Mouse (Mus musculus): ENCODE measurements around the gene Polr3b. TPM values are rescaled to one million over a fixed set of nuclear protein-coding genes. Genes with fewer than 3 reads are reported as not detected.

Polr3b gene
- 10 to 100 TPM; 17.6 to 18.0 TPM for total RNA-seq (2021)

DNA sequence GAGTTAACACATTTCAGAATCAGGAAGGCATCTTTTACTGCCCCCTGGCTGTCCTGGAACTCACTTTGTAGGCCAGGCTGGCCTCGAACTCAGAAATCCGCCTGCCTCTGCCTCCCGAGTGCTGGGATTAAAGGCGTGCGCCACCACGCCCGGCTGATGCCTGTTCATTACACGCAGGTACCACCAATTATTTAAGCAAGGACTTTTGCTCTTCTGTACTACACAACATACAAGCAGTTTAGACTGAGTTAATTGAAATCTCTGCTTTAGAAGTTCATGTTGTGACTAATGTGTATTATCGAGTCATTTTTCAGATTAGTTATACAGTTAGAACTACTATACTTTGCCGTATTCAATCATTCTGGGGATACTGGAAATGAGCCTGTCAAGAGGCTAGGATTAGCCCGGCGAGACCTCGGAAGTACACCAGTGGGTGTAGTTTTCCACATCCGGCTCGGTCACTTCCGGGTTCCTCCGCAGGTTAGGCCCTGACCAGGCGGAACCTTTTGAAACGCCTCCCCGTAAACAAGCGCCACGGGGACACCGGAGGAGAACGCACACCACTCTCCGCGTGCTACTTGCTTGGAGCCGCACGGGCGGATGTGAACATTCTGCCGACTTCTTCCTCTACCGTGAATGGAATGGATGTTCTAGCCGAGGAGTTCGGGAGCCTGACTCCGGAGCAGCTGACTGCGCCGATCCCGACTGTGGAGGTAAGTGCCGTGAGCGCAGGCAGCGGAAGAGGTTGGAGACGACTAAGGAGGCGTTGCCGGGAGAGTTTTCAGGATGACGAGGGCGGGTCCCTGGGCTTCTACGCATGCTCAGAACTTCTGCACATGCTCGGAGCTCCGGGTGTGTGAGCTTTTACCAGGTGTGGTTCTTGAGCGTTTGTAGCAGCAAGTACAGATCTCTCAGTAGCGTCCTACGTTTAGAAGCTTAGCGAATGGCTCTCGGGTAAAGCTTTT is at the start of gene Polr3b:
TSS of gene Polr3b (plus strand) at position 467 of the 965 bp plus-strand sequence.
- intact Hi-C loops (cut with DNase I) = no loop called here
- DNase-seq = peak; percentile 93

DNA sequence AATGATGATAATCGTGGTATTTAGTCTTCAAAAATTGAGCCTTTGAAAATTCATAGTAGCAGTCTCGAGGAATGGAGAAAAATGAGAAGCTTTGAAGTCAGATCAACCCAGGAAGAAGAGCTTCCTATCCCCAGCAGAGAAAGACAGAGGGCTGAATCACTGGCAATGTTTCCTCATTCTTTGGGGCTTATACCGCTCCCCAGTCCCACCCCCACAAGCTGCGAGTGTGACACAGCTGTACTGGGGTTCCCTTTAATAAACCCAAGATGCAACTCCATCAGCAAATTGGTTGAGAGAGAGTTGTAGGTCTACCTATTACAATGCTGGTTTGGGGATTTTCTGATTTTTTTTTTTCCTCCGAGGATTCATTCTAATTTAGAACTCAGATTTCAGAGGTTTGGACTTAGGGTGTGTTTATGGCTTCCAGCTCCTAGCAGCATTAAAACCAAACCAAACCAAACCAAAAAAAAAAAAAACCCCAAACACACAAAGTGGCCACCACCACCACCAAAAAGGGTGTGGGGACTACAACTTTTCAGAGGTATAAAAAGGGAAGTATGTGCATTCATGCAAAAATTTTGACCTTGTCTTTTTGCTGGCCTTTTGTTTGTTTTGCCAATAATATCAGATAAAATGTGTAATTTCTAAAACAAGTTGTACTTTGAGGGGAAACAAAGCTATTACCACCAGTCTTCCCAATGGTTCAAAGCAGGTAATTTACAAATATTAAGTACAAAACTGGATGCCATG is 48.2 kb upstream of the Polr3b start:
- DNase-seq = no peak
- intact Hi-C loops (cut with DNase I) = no loop called here

DNA sequence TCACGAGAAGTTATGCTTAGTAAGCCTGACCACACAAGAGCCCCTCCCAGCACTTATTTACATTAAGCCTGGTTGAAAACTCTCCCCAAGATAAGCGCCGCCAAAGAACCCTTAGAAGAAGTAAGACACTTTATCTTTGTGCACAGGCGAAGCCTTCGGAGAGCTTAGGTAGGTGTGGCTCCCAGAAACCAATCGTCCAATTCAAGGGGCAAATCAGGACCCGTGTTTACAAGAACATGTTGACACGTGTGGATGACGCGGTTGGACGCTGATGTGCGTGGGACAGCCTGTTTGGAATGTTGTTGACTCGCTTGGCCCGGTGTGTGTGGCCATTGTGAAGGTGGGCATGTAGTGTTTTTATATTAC is 46.1 kb upstream of the Polr3b start:
- intact Hi-C loops (cut with DNase I) = no loop called here
- no peak for DNase-seq

DNA sequence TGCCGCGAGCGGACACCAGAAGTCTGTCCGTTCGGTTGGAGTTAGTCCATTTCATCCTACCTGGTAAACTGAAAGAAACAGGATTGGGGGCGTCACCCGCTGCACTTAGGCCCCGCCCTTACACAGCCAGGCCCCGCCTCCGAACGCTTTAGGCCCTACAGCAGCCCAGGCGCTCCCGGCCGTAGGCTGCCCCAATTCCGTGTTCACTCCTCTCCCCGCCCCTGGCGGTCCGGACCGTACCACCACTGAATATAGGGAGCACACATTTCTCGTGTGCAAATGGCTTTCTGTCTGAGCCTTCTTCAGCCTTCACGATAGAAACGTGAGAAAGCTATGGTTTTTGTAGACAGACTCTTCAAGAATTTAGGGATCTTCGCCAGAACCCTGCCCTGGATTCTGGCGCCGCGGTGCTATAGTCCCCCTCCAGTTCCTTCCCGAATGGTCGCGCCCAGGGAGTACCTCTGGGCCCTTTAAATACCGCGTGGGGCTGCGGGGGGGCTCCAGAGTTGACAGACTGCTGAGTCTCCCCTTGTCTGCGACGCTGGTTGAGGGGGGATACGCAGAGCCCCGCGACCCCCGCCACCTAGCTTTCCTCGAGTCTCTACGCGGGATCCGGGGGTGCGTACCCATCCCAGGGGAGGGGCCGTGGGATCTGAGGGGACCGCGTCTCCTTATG is 45.6 kb upstream of the Polr3b start, which contains the start of gene Tcp11l2:
TSS of gene Tcp11l2 (plus strand) at position 232 of the 676 bp plus-strand sequence.
- DNase-seq = peak; percentile 92
- intact Hi-C loops (cut with DNase I) = no loop called here

GRCm38 (mm10) chr10:84577071-84577727 is 44.9 kb upstream of the Polr3b start:
- intact Hi-C loops (cut with DNase I) = no loop called here
- DNase-seq = peak; percentile 72

- no peak for DNase-seq
- intact Hi-C loops (cut with DNase I) = no loop called here
Observed at GRCm38 (mm10) chr10:84578738-84579137, 43.4 kb upstream of the Polr3b start.

DNA sequence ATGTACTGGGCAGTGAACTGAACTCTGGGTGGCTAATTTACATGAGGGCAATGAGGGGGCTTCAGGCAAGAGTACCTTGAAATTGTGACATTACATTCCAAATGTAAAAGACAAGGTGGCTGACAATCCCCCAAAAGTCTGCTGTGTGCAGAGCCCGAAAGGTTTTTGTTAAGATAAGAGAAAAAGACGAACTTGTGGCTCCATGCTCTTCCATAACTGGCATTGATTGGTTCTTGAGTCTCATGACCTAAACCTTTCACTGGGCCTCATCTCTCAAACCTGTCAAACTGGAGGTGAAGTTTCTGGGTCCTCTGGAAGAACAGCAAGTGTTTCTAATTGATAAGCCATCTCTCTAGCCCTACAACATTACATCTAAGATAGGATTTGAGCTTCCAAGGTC is 42.6 kb upstream of the Polr3b start:
- intact Hi-C loops (cut with DNase I) = no loop called here
- DNase-seq = no peak

DNA sequence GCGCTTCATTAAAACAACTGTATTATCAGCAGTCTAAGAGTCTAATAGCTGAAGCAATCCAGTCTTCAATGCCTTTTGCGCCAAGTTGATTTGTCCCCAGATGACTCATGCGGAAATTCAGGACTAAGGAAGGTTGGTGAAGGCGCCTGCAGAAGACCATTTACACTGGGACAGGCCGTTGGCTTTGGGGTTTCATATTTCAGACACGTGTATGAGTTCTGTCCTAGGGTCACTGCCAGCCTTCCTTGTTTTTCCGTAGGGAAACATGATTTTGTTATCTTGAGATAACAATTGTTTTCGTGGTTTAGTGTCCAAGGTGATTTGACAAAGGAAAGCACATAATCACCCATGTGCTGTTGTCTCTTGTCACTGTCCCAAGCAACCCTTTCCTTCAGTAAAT is 40.9 kb upstream of the Polr3b start:
- no peak for DNase-seq
- intact Hi-C loops (cut with DNase I) = no loop called here

DNA sequence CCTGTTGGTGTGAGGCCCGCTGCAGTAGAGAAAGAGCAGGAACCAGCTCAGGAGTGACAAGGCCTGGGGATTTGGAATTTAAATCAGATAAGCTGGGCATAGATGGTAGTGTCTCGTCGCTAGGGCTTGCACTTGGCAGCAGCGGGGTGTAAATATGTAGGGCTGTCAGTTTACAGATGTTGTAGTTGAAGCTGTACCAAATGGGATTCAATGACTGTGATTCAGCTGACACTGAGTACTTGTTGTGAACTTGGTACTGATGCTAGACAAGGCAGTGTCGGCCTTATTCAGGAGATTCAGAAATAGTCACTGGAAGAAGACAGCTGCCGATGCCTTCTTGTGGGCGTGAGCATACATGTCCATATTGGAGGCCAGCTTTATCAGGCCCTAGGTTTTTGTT is 39.9 kb upstream of the Polr3b start:
- no peak for DNase-seq
- intact Hi-C loops (cut with DNase I) = no loop called here

DNA sequence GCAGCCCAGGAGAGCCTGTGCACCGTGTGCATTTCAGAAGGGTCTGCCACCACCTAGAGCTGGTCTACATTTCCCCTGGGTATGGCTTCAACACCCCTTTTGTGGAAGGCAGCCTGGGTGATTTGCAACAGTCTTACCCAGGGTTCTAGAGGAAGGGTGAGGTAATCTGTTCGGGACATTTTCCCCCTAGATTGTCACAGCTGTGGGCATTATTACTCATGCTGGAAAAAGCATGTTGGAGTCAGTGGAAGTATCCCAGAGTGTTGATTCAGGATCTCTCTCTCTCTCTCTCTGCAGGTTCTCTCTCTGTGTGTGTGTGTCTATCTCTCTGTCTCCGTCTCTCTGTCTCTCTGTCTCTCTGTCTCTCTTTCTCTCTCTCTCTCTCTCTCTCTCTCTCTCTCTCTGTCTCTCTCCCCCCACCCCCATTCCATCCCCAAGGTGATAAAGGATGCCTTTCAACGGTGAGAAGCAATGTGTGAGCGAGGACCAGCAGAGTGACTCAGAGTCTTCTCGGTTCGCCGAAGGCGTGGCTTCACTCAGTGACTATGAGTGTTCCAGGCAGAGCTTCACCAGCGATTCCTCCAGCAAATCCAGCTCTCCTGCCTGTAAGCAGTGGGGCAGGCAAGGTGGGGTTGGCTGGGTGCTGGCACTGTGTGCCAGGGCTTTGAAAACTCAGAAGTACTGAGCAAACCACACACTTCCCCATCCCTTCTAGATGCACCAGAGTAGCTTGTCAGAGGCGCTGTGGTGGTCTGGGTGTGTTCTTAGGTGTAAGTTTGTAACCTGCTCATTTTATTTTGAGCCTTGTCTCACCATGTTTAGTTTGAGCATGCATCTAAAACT is 37.4 kb upstream of the Polr3b start:
- DNase-seq = no peak
- intact Hi-C loops (cut with DNase I) = no loop called here

DNA sequence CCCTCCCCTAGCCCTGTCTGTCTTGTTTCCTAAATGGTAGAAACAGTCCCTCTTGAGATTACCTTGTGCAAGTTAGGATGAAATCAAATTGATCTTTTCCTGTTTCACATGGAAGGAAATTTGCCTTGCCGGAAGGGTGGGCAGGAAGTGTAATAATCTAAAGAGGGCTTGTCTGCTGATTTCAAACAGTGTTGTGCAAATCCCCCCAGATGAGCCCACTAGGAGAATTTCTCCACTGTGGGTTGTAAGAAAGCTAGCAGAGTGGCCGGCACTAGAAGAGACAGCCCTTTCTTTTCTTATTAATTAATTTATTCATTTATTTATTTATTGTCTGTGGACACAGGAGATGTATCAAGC is 36.8 kb upstream of the Polr3b start:
- no peak for DNase-seq
- intact Hi-C loops (cut with DNase I) = no loop called here

GRCm38 (mm10) chr10:84590956-84591355 is 31.1 kb upstream of the Polr3b start:
- intact Hi-C loops (cut with DNase I) = no loop called here
- DNase-seq = no peak

DNA sequence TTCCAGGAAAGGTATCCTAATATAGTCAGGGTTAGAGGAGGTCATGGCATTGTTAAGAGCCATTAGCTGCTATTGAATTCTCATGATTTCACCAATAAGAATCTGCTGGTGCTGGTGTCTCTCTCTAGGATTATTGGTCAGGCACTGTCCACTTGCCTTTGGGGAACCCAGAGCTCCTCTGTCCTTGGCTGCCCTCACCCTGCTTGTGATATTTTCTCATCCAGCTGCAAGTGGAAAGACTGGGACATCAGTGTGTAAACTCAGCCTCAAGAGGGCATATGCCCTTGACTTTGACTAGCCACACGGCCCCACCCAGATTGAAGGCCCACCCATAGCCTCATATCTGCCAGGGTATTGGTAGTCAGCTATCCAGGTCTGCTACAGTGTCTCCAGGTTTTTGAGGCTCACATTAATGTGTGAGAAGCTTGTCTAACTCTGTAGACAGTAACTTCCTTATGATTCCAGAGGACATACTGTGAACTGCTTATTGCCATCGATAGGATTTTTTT is 30.4 kb upstream of the Polr3b start:
- no peak for DNase-seq
- intact Hi-C loops (cut with DNase I) = no loop called here

DNA sequence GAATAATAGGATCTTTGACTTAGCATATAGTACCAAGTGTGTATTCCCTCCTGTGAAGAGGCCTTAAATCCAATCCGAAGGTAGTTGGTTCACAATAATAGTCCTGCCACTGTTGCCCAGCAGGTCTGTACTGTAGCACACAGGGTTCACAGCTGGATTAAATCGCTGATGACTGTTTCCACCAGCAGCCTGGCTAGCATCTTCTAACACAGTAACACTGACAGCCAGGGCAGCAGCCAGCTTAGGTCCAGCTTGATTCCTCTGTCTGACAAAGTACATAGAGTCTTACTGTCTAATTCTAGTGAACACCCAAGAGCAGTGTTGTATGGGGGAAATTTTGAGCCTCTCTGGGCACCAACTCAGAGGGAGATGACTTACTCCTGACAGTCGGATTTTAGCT is 29.3 kb upstream of the Polr3b start:
- DNase-seq = no peak
- intact Hi-C loops (cut with DNase I) = no loop called here

- DNase-seq = no peak
- intact Hi-C loops (cut with DNase I) = no loop called here
Observed at GRCm38 (mm10) chr10:84597127-84597785, 24.8 kb upstream of the Polr3b start.

- DNase-seq = no peak
- intact Hi-C loops (cut with DNase I) = no loop called here
Observed at GRCm38 (mm10) chr10:84598172-84598571, 23.9 kb upstream of the Polr3b start.

DNA sequence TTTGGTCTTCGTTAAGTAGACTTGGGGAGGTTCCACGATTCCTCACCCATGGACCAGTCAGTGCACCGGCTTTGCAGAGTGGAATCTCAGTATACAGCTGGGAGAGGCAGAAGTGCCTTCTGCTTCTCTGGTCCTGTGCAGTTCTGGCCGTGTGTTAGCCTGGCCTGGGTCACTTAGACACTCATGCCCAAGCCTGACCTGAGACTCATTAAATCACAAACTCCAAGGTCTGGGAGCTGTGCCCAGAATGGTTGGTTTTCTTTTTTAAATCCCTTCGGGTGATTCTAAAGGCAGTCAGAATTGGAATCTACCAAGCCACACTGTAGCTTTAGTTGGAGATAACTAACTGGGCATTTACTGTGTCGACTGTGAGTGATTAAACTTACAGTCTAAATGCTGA is 22.0 kb upstream of the Polr3b start:
- DNase-seq = no peak
- intact Hi-C loops (cut with DNase I) = no loop called here

GRCm38 (mm10) chr10:84604335-84604734 is 17.8 kb upstream of the Polr3b start:
- no peak for DNase-seq
- intact Hi-C loops (cut with DNase I) = no loop called here

DNA sequence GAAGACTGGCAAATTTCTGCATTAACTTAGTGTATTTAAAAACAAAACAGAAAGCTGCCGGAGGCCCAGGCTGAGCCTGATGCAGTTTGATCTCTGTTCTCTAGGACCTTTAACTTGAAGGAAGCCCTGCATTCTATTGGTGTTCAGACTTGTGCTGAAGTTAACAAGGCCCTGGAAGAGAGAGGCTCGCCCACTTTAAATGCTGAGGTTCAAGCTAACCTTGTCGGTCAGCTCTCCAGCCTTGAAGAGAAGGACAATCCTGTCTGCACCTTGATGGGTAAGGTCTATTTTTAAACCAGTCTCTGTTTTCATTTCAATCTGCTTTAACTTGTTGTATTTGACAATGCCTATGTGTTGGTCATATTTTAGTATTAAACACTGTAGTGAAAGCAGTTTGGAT is 13.7 kb upstream of the Polr3b start:
- intact Hi-C loops (cut with DNase I) = no loop called here
- DNase-seq = no peak
